Mouse (Mus musculus): ENCODE data around the gene Gm1043. TPM values are rescaled to one million over a fixed set of nuclear protein-coding genes. Genes with fewer than 3 reads are reported as not detected.

Gene Gm1043
- polyA plus RNA-seq, 1 experiment from 2014 or later, result not detected

GRCm38 (mm10) chr5:37251596-37251995, 166.4 kb downstream of the Gm1043 start:
- Histone ChIP-seq H3K4me2 (ENCODE audit: low read depth, low read length) (no peak overlapping the region), H3K9me3 (replicated peaks; ENCODE audit: control insufficient read depth, low read length) (no peaks in the 10 kb centered on the region), H3K9ac (replicated peaks; ENCODE audit: low read length) (no peak overlapping the region), H3K27me3 (ENCODE audit: control insufficient read depth, insufficient read depth, low read length) (no peaks in the 10 kb centered on the region), H3K36me3 (replicated peaks; ENCODE audit: control insufficient read depth, insufficient read depth, low read depth, low read length) (no peaks in the 10 kb centered on the region), H3K27ac (replicated peaks; ENCODE audit: low read depth, low read length) (no peak overlapping the region), H3K4me3 (ENCODE audit: low read depth, low read length) (no peak overlapping the region), H3K4me1 (ENCODE audit: control insufficient read depth, insufficient read depth, low read length) (no peaks in the 10 kb centered on the region)
- no peak for DNase-seq (ENCODE audit: low spot score)
- 77% methylated on average over 3 of the region's 3 CpGs for WGBS
- ATAC-seq (replicated peaks; ENCODE audit: insufficient number of reproducible peaks, low FRiP score, low TSS enrichment, low read depth), result no peak

DNA sequence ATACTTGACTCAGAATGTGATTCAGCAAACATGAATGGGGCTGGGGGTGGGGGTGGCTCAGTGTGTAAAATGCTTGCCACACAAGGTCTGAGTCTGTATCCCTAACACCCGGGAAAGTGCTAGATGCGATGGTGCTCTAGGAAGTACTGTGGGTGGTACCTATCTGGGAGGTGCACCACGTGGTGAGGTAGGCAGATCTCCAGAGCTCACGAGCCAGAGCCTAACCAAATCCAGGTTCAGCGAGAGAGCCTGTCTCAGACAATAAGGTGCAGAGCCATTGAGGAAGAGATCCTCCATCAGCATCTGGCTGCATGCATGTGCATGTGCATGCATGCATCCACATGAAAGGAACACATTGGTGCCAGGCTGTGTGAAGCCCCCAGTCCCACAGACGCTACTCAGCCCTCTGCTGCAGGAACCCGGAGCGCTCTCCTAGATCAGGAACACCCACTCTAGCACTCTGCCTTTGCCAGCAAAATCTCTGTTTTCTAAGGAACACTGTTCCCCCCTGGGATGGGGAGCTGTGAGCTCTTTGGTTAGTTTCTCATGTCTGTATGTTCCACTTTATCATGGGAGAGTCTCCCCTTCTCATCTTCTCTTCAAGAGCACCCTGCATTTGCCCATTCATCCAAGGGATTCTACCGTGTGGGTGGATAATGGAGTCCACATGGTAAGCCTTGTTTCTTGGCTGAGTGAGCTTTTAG, 167.1 kb downstream of the Gm1043 start:
- Histone ChIP-seq H3K4me3 (ENCODE audit: low read depth, low read length) (no peak overlapping the region), H3K9me3 (replicated peaks; ENCODE audit: control insufficient read depth, low read length) (no peaks in the 10 kb centered on the region), H3K36me3 (replicated peaks; ENCODE audit: control insufficient read depth, insufficient read depth, low read depth, low read length) (no peaks in the 10 kb centered on the region), H3K27me3 (ENCODE audit: control insufficient read depth, insufficient read depth, low read length) (no peaks in the 10 kb centered on the region), H3K4me1 (ENCODE audit: control insufficient read depth, insufficient read depth, low read length) (no peaks in the 10 kb centered on the region), H3K9ac (replicated peaks; ENCODE audit: low read length) (no peak overlapping the region), H3K27ac (replicated peaks; ENCODE audit: low read depth, low read length) (no peak overlapping the region), H3K4me2 (ENCODE audit: low read depth, low read length) (no peak overlapping the region)
- 80% methylated on average over 9 of the region's 9 CpGs for WGBS
- ATAC-seq (replicated peaks; ENCODE audit: insufficient number of reproducible peaks, low FRiP score, low TSS enrichment, low read depth) (no peak), DNase-seq (ENCODE audit: low spot score) (no peak)

- Histone ChIP-seq H3K36me3 (replicated peaks; ENCODE audit: control insufficient read depth, insufficient read depth, low read depth, low read length) (no peaks in the 10 kb centered on the region), H3K4me3 (ENCODE audit: low read depth, low read length) (no peak overlapping the region), H3K9me3 (replicated peaks; ENCODE audit: control insufficient read depth, low read length) (no peaks in the 10 kb centered on the region), H3K9ac (replicated peaks; ENCODE audit: low read length) (no peak overlapping the region), H3K4me2 (ENCODE audit: low read depth, low read length) (no peak overlapping the region), H3K27ac (replicated peaks; ENCODE audit: low read depth, low read length) (no peak overlapping the region), H3K4me1 (ENCODE audit: control insufficient read depth, insufficient read depth, low read length) (no peaks in the 10 kb centered on the region), H3K27me3 (ENCODE audit: control insufficient read depth, insufficient read depth, low read length) (no peaks in the 10 kb centered on the region)
- 90% methylated on average over 4 of the region's 4 CpGs for WGBS
- DNase-seq (ENCODE audit: low spot score) (no peak), ATAC-seq (replicated peaks; ENCODE audit: insufficient number of reproducible peaks, low FRiP score, low TSS enrichment, low read depth) (no peak)
Observed at GRCm38 (mm10) chr5:37254523-37254922, 169.4 kb downstream of the Gm1043 start.

- Histone ChIP-seq H3K27ac (replicated peaks; ENCODE audit: low read depth, low read length) (no peak overlapping the region), H3K9me3 (replicated peaks; ENCODE audit: control insufficient read depth, low read length) (no peaks in the 10 kb centered on the region), H3K4me2 (ENCODE audit: low read depth, low read length) (no peak overlapping the region), H3K4me3 (ENCODE audit: low read depth, low read length) (no peak overlapping the region), H3K36me3 (replicated peaks; ENCODE audit: control insufficient read depth, insufficient read depth, low read depth, low read length) (no peaks in the 10 kb centered on the region), H3K4me1 (ENCODE audit: control insufficient read depth, insufficient read depth, low read length) (no peaks in the 10 kb centered on the region), H3K27me3 (ENCODE audit: control insufficient read depth, insufficient read depth, low read length) (no peaks in the 10 kb centered on the region), H3K9ac (replicated peaks; ENCODE audit: low read length) (no peak overlapping the region)
- no peak for DNase-seq (ENCODE audit: low spot score)
- WGBS, result 61% methylated on average over 7 of the region's 7 CpGs
- no peak for ATAC-seq (replicated peaks; ENCODE audit: insufficient number of reproducible peaks, low FRiP score, low TSS enrichment, low read depth)
Observed at GRCm38 (mm10) chr5:37256823-37257222, 171.7 kb downstream of the Gm1043 start.

GRCm38 (mm10) chr5:37257243-37257642, 172.1 kb downstream of the Gm1043 start:
- Histone ChIP-seq H3K4me2 (ENCODE audit: low read depth, low read length) (no peak overlapping the region), H3K27me3 (ENCODE audit: control insufficient read depth, insufficient read depth, low read length) (no peaks in the 10 kb centered on the region), H3K9ac (replicated peaks; ENCODE audit: low read length) (no peak overlapping the region), H3K27ac (replicated peaks; ENCODE audit: low read depth, low read length) (no peak overlapping the region), H3K9me3 (replicated peaks; ENCODE audit: control insufficient read depth, low read length) (no peaks in the 10 kb centered on the region), H3K36me3 (replicated peaks; ENCODE audit: control insufficient read depth, insufficient read depth, low read depth, low read length) (no peaks in the 10 kb centered on the region), H3K4me3 (ENCODE audit: low read depth, low read length) (no peak overlapping the region), H3K4me1 (ENCODE audit: control insufficient read depth, insufficient read depth, low read length) (no peaks in the 10 kb centered on the region)
- DNase-seq (ENCODE audit: low spot score) (peak; percentile 73), ATAC-seq (replicated peaks; ENCODE audit: insufficient number of reproducible peaks, low FRiP score, low TSS enrichment, low read depth) (no peak)
- 51% methylated on average over 5 of the region's 5 CpGs for WGBS

GRCm38 (mm10) chr5:37261734-37262133, 176.6 kb downstream of the Gm1043 start:
- H3K36me3 ChIP-seq (replicated peaks; ENCODE audit: control insufficient read depth, insufficient read depth, low read depth, low read length), result no peaks in the 10 kb centered on the region
- no peak; the same call in 1 of the 2 replicates for ATAC-seq (replicated peaks; ENCODE audit: insufficient number of reproducible peaks, low FRiP score, low TSS enrichment, low read depth)
- 66% methylated on average over 5 of the region's 5 CpGs for WGBS

GRCm38 (mm10) chr5:37263816-37264215, 178.6 kb downstream of the Gm1043 start:
- H3K27me3 ChIP-seq (ENCODE audit: control insufficient read depth, insufficient read depth, low read length), result no peaks in the 10 kb centered on the region
- WGBS, result 77% methylated on average over 6 of the region's 6 CpGs
- no peak overlapping the region for H3K4me2 ChIP-seq (ENCODE audit: low read depth, low read length)
- DNase-seq (ENCODE audit: low spot score) (no peak), ATAC-seq (replicated peaks; ENCODE audit: insufficient number of reproducible peaks, low FRiP score, low TSS enrichment, low read depth) (no peak)
- no peak overlapping the region for H3K9ac ChIP-seq (replicated peaks; ENCODE audit: low read length)
- H3K4me1 ChIP-seq (ENCODE audit: control insufficient read depth, insufficient read depth, low read length), result no peaks in the 10 kb centered on the region
- no peak overlapping the region for H3K27ac ChIP-seq (replicated peaks; ENCODE audit: low read depth, low read length)
- no peak overlapping the region for H3K4me3 ChIP-seq (ENCODE audit: low read depth, low read length)
- H3K36me3 ChIP-seq (replicated peaks; ENCODE audit: control insufficient read depth, insufficient read depth, low read depth, low read length), result no peaks in the 10 kb centered on the region
- no peaks in the 10 kb centered on the region for H3K9me3 ChIP-seq (replicated peaks; ENCODE audit: control insufficient read depth, low read length)

More at GRCm38 (mm10) chr5:37261734-37262133, 176.6 kb downstream of the Gm1043 start:
- Histone ChIP-seq H3K27me3 (ENCODE audit: control insufficient read depth, insufficient read depth, low read length) (no peaks in the 10 kb centered on the region), H3K27ac (replicated peaks; ENCODE audit: low read depth, low read length) (no peak overlapping the region), H3K4me1 (ENCODE audit: control insufficient read depth, insufficient read depth, low read length) (no peaks in the 10 kb centered on the region), H3K4me3 (ENCODE audit: low read depth, low read length) (no peak overlapping the region), H3K4me2 (ENCODE audit: low read depth, low read length) (no peak overlapping the region), H3K9ac (replicated peaks; ENCODE audit: low read length) (no peak overlapping the region), H3K9me3 (replicated peaks; ENCODE audit: control insufficient read depth, low read length) (no peaks in the 10 kb centered on the region)
- DNase-seq (ENCODE audit: low spot score), result no peak

Measured in embryonic facial prominence, embryonic 11.5 days (tissue).